Mouse (Mus musculus) C2C12 (cell line): Measurements from ENCODE around the gene Nol3. TPM values are rescaled to one million over a fixed set of nuclear protein-coding genes. Genes with fewer than 3 reads are reported as not detected.

ENCODE experiments used
- H3K27me3 ChIP-seq: one replicate; pipeline ENCODE4 v1.6.1; 2011; ENCODE audit not compliant: control insufficient read depth, insufficient read depth, insufficient read length
- H3K36me3 ChIP-seq: one replicate; pipeline ENCODE4 v1.6.1; 2011; ENCODE audit not compliant: control insufficient read depth, insufficient read depth
- H3K4me3 ChIP-seq: one replicate; pipeline ENCODE4 v1.5.1; 2011; ENCODE audit warnings: mild to moderate bottlenecking, control low read depth; ENCODE audit not compliant: poor library complexity, insufficient read depth, severe bottlenecking
- H3K79me2 ChIP-seq: one replicate; pipeline ENCODE4 v1.6.1; 2011; ENCODE audit not compliant: control insufficient read depth, insufficient read depth
- H3K79me3 ChIP-seq: one replicate; pipeline ENCODE4 v1.6.1; 2011; ENCODE audit warnings: low read depth, control low read depth
- H3ac ChIP-seq: one replicate; pipeline ENCODE3; 2011; ENCODE audit warnings: low read depth; ENCODE audit not compliant: control insufficient read depth, insufficient read length
- CEBPB ChIP-seq: IDR thresholded peaks from one replicate; pipeline ENCODE4 v1.6.1; 2011; ENCODE audit warnings: low read depth, mild to moderate bottlenecking, control low read depth, moderate library complexity
- CTCF ChIP-seq: IDR thresholded peaks from one replicate; pipeline ENCODE4 v1.5.1; 2011; ENCODE audit not compliant: control insufficient read depth, insufficient read depth, insufficient read length
- FOSL1 ChIP-seq: IDR thresholded peaks from one replicate; pipeline ENCODE4 v1.8.0; 2011; ENCODE audit warnings: mild to moderate bottlenecking, low read length; ENCODE audit not compliant: poor library complexity, insufficient read depth, severe bottlenecking
- MAX ChIP-seq: IDR thresholded peaks from one replicate; pipeline ENCODE4 v1.6.1; 2011; ENCODE audit warnings: mild to moderate bottlenecking, control low read depth
- MYOD1 ChIP-seq: IDR thresholded peaks from one replicate; pipeline ENCODE4 v1.6.1; 2011; ENCODE audit warnings: low read depth; ENCODE audit not compliant: control insufficient read depth, insufficient read length
- MYOG ChIP-seq: IDR thresholded peaks from one replicate; pipeline ENCODE4 v1.6.1; 2011; ENCODE audit not compliant: control insufficient read depth, insufficient read length; ENCODE audit errors: extremely low read depth
- USF1 ChIP-seq: IDR thresholded peaks from one replicate; pipeline ENCODE4 v1.6.1; 2011; ENCODE audit warnings: low read depth, mild to moderate bottlenecking, control low read depth, moderate library complexity
- polyA plus RNA-seq: library from polyadenylated mRNA; unstranded; fragments of >200 nt; fragmentation: generic; extraction: Trizol; gene quantifications from one replicate; pipeline ENCODE4 v1.2.1, GENCODE M21; 2012; ENCODE audit warnings: missing spikeins

Nol3 gene
- polyA plus RNA-seq, 1 experiment, result 9.8 TPM

DNA sequence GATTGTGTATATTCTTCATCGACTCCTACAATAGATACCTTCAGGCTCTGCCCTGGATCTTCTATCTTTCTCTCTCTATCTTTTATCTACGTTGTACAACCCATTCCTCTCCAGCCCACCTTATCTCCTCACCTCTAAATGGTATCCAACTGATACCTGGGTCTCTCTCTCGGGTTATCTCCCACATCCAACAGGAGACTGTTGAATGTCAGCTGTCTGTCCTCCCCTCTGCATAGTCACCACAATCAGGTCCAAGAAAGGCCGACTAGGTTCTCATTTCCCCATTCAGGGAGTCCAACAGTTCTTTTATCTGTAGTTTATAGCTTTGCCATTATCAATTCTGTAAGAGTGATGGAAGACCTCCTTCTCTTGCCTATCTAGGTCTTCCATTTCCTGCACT lies 6.3 kb downstream of the Nol3 start:
- no peak overlapping the region for H3K4me3 ChIP-seq
- H3K79me2 ChIP-seq, result peaks cover 14% of the 10 kb centered on the region
- no peak for TF ChIP-seq MYOG
- no peak for TF ChIP-seq CEBPB
- no peak for TF ChIP-seq CTCF
- TF ChIP-seq MAX, result no peak
- TF ChIP-seq MYOD1, result no peak
- TF ChIP-seq FOSL1, result no peak
- TF ChIP-seq USF1, result no peak
- H3ac ChIP-seq, result no peak overlapping the region
- peaks cover 34% of the 10 kb centered on the region for H3K36me3 ChIP-seq
- H3K27me3 ChIP-seq, result no peaks in the 10 kb centered on the region
- peaks cover 5% of the 10 kb centered on the region for H3K79me3 ChIP-seq

DNA sequence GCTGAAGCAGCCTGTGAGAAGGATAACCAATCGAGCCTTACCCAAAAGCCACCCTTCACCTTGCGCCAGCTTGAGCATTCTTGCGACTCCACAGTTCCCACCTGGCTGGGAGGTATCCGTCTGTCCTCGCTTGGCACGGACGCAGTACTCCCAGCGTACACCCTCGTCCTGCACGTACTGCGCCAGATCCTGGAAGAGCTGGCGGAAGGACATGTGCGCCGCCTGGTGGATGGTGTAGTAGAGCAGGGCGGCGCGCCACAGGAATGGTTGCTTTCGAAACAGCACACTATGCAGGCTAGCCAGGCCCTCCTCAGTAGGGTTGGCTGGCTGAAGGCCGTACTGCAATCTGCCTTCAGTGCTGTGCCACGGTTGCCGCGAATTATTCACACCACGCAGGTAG lies 7.1 kb downstream of the Nol3 start:
- TF ChIP-seq MYOG (no peak), CTCF (peak; percentile 95)
- Histone ChIP-seq H3K27me3 (no peaks in the 10 kb centered on the region), H3K4me3 (no peak overlapping the region)

DNA sequence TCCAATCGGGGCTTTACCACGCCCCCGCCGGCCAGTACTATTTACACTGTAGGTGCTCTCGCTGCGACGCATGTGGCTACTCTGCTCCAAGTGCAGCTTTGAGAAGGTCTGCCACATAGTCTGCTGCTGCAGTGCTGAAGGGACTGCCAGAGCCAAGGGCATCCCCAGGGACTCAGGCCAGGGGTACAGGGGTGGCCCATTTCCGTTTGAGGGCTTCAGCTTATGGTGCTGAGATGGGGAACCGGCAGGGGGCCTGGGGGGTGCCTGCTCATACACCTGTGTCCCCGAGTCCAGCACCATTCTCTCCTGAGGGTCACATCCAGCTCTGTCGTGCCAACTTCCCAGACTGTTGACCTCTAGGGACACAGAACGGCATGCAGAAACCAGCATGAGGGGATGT lies 9.6 kb downstream of the Nol3 start:
- H3K4me3 ChIP-seq, result no peak overlapping the region
- H3K79me3 ChIP-seq, result peaks cover 14% of the 10 kb centered on the region
- TF ChIP-seq MAX, result no peak
- TF ChIP-seq MYOG, result no peak
- no peak for TF ChIP-seq CEBPB
- TF ChIP-seq FOSL1, result no peak
- no peak for TF ChIP-seq CTCF
- TF ChIP-seq USF1, result no peak
- no peak for TF ChIP-seq MYOD1
- H3ac ChIP-seq, result no peak overlapping the region
- H3K36me3 ChIP-seq, result peaks cover 21% of the 10 kb centered on the region
- H3K79me2 ChIP-seq, result peaks cover 30% of the 10 kb centered on the region
- no peaks in the 10 kb centered on the region for H3K27me3 ChIP-seq

More for the DNA sequence above, 7.1 kb downstream of the Nol3 start:
- peaks cover 22% of the 10 kb centered on the region for H3K79me2 ChIP-seq
- H3K36me3 ChIP-seq, result peaks cover 34% of the 10 kb centered on the region
- H3K79me3 ChIP-seq, result peaks cover 12% of the 10 kb centered on the region
- no peak overlapping the region for H3ac ChIP-seq

DNA sequence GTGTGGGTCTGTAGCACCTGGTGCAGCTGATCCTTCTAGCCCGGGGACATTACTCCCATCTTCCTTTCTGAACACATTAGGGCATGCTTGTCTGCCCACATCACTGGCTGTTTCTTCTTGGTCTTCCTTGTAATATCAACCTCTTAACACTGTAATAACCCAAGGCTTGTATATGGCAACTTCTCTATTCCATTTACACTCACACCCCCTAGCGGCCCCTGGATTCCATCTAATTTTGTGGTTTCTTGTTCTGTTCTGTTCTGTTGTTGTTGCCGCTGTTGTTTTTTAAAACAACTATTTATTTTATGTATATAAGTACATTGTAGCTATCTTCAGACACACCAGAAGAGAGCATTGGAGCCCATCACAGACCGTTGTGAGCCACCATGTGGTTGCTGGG lies 11.0 kb downstream of the Nol3 start:
- H3ac ChIP-seq, result no peak overlapping the region
- H3K36me3 ChIP-seq, result peaks cover 15% of the 10 kb centered on the region
- peaks cover 30% of the 10 kb centered on the region for H3K79me2 ChIP-seq
- peaks cover 14% of the 10 kb centered on the region for H3K79me3 ChIP-seq
- no peaks in the 10 kb centered on the region for H3K27me3 ChIP-seq
- TF ChIP-seq FOSL1 (no peak), MYOD1 (no peak), MYOG (no peak), CEBPB (no peak), CTCF (no peak), USF1 (no peak), MAX (no peak)
- no peak overlapping the region for H3K4me3 ChIP-seq

DNA sequence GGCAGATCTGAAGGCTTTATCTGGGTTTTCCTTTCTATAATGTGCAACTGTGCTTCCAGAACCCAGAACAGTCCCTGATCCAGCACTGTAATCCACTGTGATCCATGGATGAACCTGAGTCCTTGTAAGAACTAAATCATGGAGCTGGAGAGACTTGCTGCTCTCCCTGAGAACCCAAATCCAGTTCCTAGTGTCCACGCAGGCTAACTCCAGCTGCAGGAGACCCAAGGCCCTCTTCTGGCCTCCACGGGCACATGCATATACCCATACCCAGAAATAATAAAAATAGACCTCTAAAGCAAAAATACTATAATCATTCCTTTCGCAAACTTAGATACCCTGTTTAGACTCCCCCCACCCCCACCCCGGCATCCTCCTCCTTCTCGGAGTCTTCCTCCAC lies 12.3 kb downstream of the Nol3 start:
- H3K79me2 ChIP-seq, result peaks cover 30% of the 10 kb centered on the region
- peaks cover 5% of the 10 kb centered on the region for H3K36me3 ChIP-seq
- peak overlapping the region; percentile 39 for H3K4me3 ChIP-seq
- no peak overlapping the region for H3ac ChIP-seq
- H3K27me3 ChIP-seq, result no peaks in the 10 kb centered on the region
- peaks cover 14% of the 10 kb centered on the region for H3K79me3 ChIP-seq
- TF ChIP-seq FOSL1, result no peak
- TF ChIP-seq USF1, result no peak
- TF ChIP-seq CTCF, result no peak
- no peak for TF ChIP-seq MYOG
- TF ChIP-seq MYOD1, result no peak
- TF ChIP-seq CEBPB, result no peak
- TF ChIP-seq MAX, result no peak

DNA sequence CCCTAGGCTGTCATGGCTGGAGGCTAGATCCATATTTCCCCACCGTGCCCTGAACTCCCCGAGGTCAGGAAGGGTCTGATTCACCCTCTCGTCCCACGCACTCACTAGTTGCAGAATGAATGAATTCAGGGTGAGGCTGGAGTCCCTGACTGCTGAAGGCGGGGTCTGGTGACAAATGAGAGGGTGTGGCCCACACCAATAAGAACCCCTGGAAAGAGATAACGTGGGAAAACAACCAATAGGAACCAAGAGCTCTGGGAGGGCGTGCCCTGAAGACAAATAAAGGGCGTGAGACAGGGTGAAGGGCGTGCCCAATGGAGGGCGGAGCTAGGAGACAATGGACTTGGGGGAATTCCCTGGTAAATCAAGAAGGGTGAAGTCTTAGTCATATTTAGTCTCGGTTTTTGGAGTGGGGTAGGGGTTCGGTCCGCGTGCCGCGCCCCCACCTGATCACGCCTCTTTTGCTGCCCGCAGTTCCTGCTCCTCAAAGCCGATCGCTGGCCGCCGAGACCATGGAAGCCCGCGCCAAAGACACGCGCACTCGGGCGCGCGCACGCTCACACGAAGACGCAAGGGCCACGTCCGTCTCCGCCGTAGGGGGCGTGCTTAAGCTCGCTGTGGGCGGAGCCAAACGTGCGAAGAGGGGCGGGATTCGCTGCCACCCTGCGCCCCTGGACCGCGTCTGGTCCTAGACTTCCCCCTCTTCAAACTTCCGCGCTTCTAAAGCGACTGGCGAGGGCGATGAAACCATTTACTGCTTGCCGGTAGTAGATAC lies 13.2 kb downstream of the Nol3 start:
- no peak for TF ChIP-seq FOSL1
- no peak for TF ChIP-seq USF1
- peak; percentile 2 for TF ChIP-seq CTCF
- peak; percentile 37 for TF ChIP-seq MAX
- TF ChIP-seq MYOD1, result no peak
- no peak for TF ChIP-seq MYOG
- peaks cover 14% of the 10 kb centered on the region for H3K79me3 ChIP-seq
- H3K36me3 ChIP-seq, result peaks cover 5% of the 10 kb centered on the region
- peaks cover 30% of the 10 kb centered on the region for H3K79me2 ChIP-seq
- H3K4me3 ChIP-seq, result peak overlapping the region; percentile 39
- no peaks in the 10 kb centered on the region for H3K27me3 ChIP-seq
- peak overlapping the region; percentile 63 for H3ac ChIP-seq
